Mouse (Mus musculus) lung, postnatal 0 days (tissue): ENCODE data around the gene Pacrg.

Experiments
- CTCF ChIP-seq: IDR thresholded peaks from 2 replicates; pipeline ENCODE4 v1.5.1; 2016; ENCODE audit warnings: antibody characterized with exemption, mild to moderate bottlenecking
- EP300 ChIP-seq: IDR thresholded peaks from 2 replicates; pipeline ENCODE4 v1.6.1; 2016; ENCODE audit warnings: antibody characterized with exemption, mild to moderate bottlenecking, control low read depth

DNA sequence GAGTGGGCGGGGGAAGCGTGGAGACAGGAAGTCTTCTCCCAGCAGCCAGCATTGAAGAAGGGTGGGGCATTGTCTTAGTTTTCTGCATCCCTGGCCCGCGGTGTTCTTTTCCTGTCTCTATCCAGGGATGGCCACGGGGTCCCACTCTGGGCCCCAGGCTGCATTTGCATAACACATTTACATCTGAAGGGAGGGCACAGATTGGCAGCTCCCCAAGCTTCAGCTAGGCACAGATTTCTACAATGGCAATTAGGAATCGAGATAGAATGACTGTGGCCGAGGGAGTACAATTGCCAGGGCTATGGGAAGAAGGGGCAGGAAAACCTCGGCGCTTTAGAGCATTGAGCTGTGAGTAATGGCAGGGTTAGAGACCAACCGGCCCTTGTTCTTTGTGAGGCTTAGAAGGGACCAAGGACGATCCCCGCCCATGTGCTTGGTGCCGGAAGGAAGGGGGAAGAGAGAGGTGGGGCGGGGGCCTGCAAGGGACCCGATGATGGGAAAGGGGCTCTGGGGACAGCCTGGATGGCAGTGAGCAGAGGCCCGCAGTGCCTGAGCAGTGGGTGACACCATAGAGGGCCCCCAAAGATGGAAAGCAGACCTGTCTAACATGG is 398.5 kb downstream of the Pacrg start:
- TF ChIP-seq CTCF, result no peak
- no peak for TF ChIP-seq EP300
